Mouse (Mus musculus) cortical plate, adult 2 months (tissue): ENCODE data around the gene Cebpe.

Experiments used
- CTCF ChIP-seq: fragments of 200-500 bp; IDR thresholded peaks from 2 replicates; pipeline ENCODE4 v1.5.1; 2011; ENCODE audit warnings: mild to moderate bottlenecking, control low read depth, low read length; ENCODE audit not compliant: insufficient read depth; ENCODE audit errors: extremely low read depth
- POLR2A ChIP-seq: fragments of 200-500 bp; IDR thresholded peaks from 2 replicates; pipeline ENCODE4 v1.6.1; 2011; ENCODE audit warnings: mild to moderate bottlenecking, low read length, control low read depth; ENCODE audit not compliant: insufficient read depth; ENCODE audit errors: extremely low read depth

- TF ChIP-seq CTCF (no peak), POLR2A (no peak)
Measured at GRCm38 (mm10) chr14:54721711-54722110, 9.7 kb upstream of the Cebpe start.
